Mouse (Mus musculus) cortical plate, adult 2 months (tissue): ENCODE measurements around the gene Zdhhc20.

ENCODE experiments used
- CTCF ChIP-seq: fragments of 200-500 bp; IDR thresholded peaks from 2 replicates; pipeline ENCODE4 v1.5.1; 2011; ENCODE audit warnings: mild to moderate bottlenecking, control low read depth, low read length; ENCODE audit not compliant: insufficient read depth; ENCODE audit errors: extremely low read depth
- POLR2A ChIP-seq: fragments of 200-500 bp; IDR thresholded peaks from 2 replicates; pipeline ENCODE4 v1.6.1; 2011; ENCODE audit warnings: mild to moderate bottlenecking, low read length, control low read depth; ENCODE audit not compliant: insufficient read depth; ENCODE audit errors: extremely low read depth

DNA sequence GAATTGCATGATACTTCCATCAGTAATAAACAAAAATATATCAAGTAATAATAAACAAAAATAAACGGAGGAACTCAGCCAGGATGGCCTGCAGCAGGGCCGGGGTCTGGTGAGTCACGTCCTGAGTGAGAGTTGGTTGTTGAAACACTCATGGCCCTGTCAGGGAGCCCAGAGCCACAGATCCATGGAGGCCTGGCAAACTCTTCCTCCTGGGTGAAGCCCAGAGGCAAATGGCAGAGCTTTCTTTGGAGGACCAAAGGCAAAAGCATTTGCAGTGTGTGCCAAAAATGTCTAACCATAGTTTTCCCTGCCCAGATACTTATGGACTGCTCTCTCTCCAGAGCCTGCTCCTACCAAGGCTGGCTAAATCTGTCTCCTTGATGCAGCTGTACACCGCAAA, 98.9 kb downstream of the Zdhhc20 start:
- TF ChIP-seq CTCF (no peak), POLR2A (no peak)
